Mouse (Mus musculus) heart, postnatal 14 days (tissue): ENCODE measurements around the gene Unc5cl. TPM values are rescaled to one million over a fixed set of nuclear protein-coding genes. Genes with fewer than 3 reads are reported as not detected.
A peak's percentile ranks its signal among the peaks of the same experiment; 100 is the strongest.

ENCODE experiments used
- DNase-seq, 2 experiments: peaks; one replicate each; pipeline ENCODE4 v3.0.0; 2021 to 2022
- intact Hi-C: fragments of 180-260 bp; cut with DNase I; formaldehyde crosslinking; loops from one replicate; pipeline ENCODE4 v1.15.1; 2025
- long read RNA-seq, 2 experiments: library from polyadenylated mRNA; stranded (forward); transcript quantifications; one replicate each; pipeline ENCODE4 v2.0.0; 2021
- total RNA-seq, 2 experiments: library from RNA; stranded (reverse); gene quantifications; 2 replicates each; pipeline ENCODE4 v1.2.3; 2021

Gene Unc5cl
- under 1 TPM; 0.17 to 0.83 TPM for total RNA-seq
- long read RNA-seq, experiment 1, partial matches to known transcripts = 0 of 2 reads
- long read RNA-seq, experiment 1, other reads (novel, unspliced or antisense) = 2 of 2 reads
- long read RNA-seq, experiment 2 = 0 reads

GRCm38 (mm10) chr17:48454688-48455087 is at the start of gene Unc5cl:
Gene Unc5cl (plus strand): TSS chr17:48454901.
- intact Hi-C loops = no loop called here

GRCm38 (mm10) chr17:48407154-48407553 is 47.5 kb upstream of the Unc5cl start:
- intact Hi-C loops = loop anchor here (5.0 kb wide), 1 partner anchor 130 kb away; no protein-coding TSS in a partner anchor

More at GRCm38 (mm10) chr17:48454688-48455087, at the start of gene Unc5cl:
- no peak for DNase-seq

GRCm38 (mm10) chr17:48407910-48408525 is 46.7 kb upstream of the Unc5cl start:
- DNase-seq = no peak
- intact Hi-C loops = loop anchor here (5.0 kb wide), 1 partner anchor 131 kb away; no protein-coding TSS in a partner anchor

More at GRCm38 (mm10) chr17:48407154-48407553, 47.5 kb upstream of the Unc5cl start:
- DNase-seq = no peak

GRCm38 (mm10) chr17:48408526-48409291 is 46.0 kb upstream of the Unc5cl start:
- peak; percentile 77 to 81 for DNase-seq
- intact Hi-C loops = loop anchor here (5.0 kb wide), 1 partner anchor 131 kb away; no protein-coding TSS in a partner anchor

GRCm38 (mm10) chr17:48409380-48410298 is 45.1 kb upstream of the Unc5cl start, which contains the start of the genes Nfya and Oard1:
Gene Nfya (minus strand): TSS chr17:48409906.
Gene Oard1 (plus strand): TSS chr17:48410014.
- intact Hi-C loops = loop anchor here (5.0 kb wide), 1 partner anchor 132 kb away; no protein-coding TSS in a partner anchor

GRCm38 (mm10) chr17:48410299-48410785 is 44.4 kb upstream of the Unc5cl start:
- intact Hi-C loops = no loop called here
- peak in 1 of 2 experiments; percentile 36 for DNase-seq

More at GRCm38 (mm10) chr17:48409380-48410298, 45.1 kb upstream of the Unc5cl start, which contains the start of the genes Nfya and Oard1:
- peak; percentile 100 for DNase-seq

- intact Hi-C loops = no loop called here
These were observed 43.5 kb upstream of the Unc5cl start for GRCm38 (mm10) chr17:48411241-48411640.

GRCm38 (mm10) chr17:48416011-48416410 is 38.7 kb upstream of the Unc5cl start:
- intact Hi-C loops = loop anchor here (2.0 kb wide), 1 partner anchor 51 kb away; no protein-coding TSS in a partner anchor
- no peak for DNase-seq

More at GRCm38 (mm10) chr17:48411241-48411640, 43.5 kb upstream of the Unc5cl start:
- no peak for DNase-seq

- intact Hi-C loops = loop anchor here (1.0 to 2.0 kb wide), 2 partner anchors 50 to 186 kb away; no protein-coding TSS in a partner anchor
- DNase-seq = peak; percentile 65 to 77
These were observed 38.1 kb upstream of the Unc5cl start for GRCm38 (mm10) chr17:48416425-48417195.

GRCm38 (mm10) chr17:48417521-48417920 is 37.2 kb upstream of the Unc5cl start:
- intact Hi-C loops = loop anchor here (1.0 to 2.0 kb wide), 2 partner anchors 49 to 185 kb away; no protein-coding TSS in a partner anchor
- DNase-seq = no peak

- intact Hi-C loops = no loop called here
- peak in 1 of 2 experiments; percentile 20 for DNase-seq
These were observed 36.5 kb upstream of the Unc5cl start for GRCm38 (mm10) chr17:48418174-48418573.

- intact Hi-C loops = no loop called here
- DNase-seq = no peak
These were observed 35.9 kb upstream of the Unc5cl start for GRCm38 (mm10) chr17:48418781-48419180.

GRCm38 (mm10) chr17:48419571-48419970 is 35.1 kb upstream of the Unc5cl start:
- DNase-seq = no peak
- intact Hi-C loops = no loop called here

- intact Hi-C loops = no loop called here
- DNase-seq = no peak
These were observed 30.5 kb upstream of the Unc5cl start for GRCm38 (mm10) chr17:48424237-48424636.

- intact Hi-C loops = no loop called here
- peak in 1 of 2 experiments; percentile 22 for DNase-seq
These were observed 28.7 kb upstream of the Unc5cl start for GRCm38 (mm10) chr17:48425823-48426612.

- intact Hi-C loops = no loop called here
- DNase-seq = peak; percentile 34 to 41
These were observed 27.5 kb upstream of the Unc5cl start for GRCm38 (mm10) chr17:48426991-48427750.
